Mouse (Mus musculus) forebrain, postnatal 0 days (tissue): Measurements from ENCODE around the gene Hexdc. TPM values are rescaled to one million over a fixed set of nuclear protein-coding genes. Genes with fewer than 3 reads are reported as not detected.

Experiments used
- ATAC-seq: fragments of 200-750 bp; cut with Nextera tagmentation; 2 replicates; pipeline ENCODE4 v1.8.0; 2017; ENCODE audit warnings: mild to moderate bottlenecking, moderate library complexity
- DNase-seq: peaks from one replicate; pipeline ENCODE4 v3.0.0-alpha.2; 2015
- H3K27ac ChIP-seq: fragments of 300-500 bp; sonication (generic); 2 replicates; pipeline ENCODE4 v1.5.1; 2014; ENCODE audit warnings: low read depth, mild to moderate bottlenecking, antibody characterized with exemption, low read length, moderate library complexity, mixed read lengths
- H3K27me3 ChIP-seq: fragments of 300-500 bp; sonication (generic); 2 replicates; pipeline ENCODE4 v1.6.1; 2014; ENCODE audit warnings: mild to moderate bottlenecking, low read length, mixed read lengths; ENCODE audit not compliant: insufficient read depth
- H3K36me3 ChIP-seq: fragments of 300-500 bp; sonication (generic); 2 replicates; pipeline ENCODE4 v1.6.1; 2014; ENCODE audit warnings: mild to moderate bottlenecking, moderate library complexity; ENCODE audit not compliant: insufficient read depth
- H3K4me1 ChIP-seq: fragments of 300-500 bp; sonication (generic); 2 replicates; pipeline ENCODE4 v1.6.1; 2014; ENCODE audit warnings: antibody characterized with exemption; ENCODE audit not compliant: insufficient read depth
- H3K4me2 ChIP-seq: fragments of 300-500 bp; sonication (generic); 2 replicates; pipeline ENCODE4 v1.6.1; 2014; ENCODE audit warnings: low read depth, mild to moderate bottlenecking, moderate library complexity
- H3K4me3 ChIP-seq: fragments of 300-500 bp; sonication (generic); 2 replicates; pipeline ENCODE4 v1.5.1; 2014; ENCODE audit warnings: low read depth, low read length, mixed read lengths
- H3K9ac ChIP-seq: fragments of 300-500 bp; sonication (generic); 2 replicates; pipeline ENCODE4 v1.6.1; 2014; ENCODE audit warnings: mild to moderate bottlenecking
- H3K9me3 ChIP-seq: fragments of 300-500 bp; sonication (generic); 2 replicates; pipeline ENCODE4 v1.6.1; 2016; ENCODE audit warnings: low read length
- CTCF ChIP-seq: sonication (generic); IDR thresholded peaks from 2 replicates; pipeline ENCODE4 v1.5.1; 2016; ENCODE audit warnings: antibody characterized with exemption, control low read depth, low read depth
- WGBS: fragments of 180-500 bp; shearing (Covaris S2); extraction: QIAGEN DNeasy Blood & Tissue Kit; methylation state at CpG from one replicate; pipeline ENCODE4 v1.1.7; 2014; 5-methylcytosine and 5-hydroxymethylcytosine counted together
- polyA plus RNA-seq: library from polyadenylated mRNA; unstranded; fragments of >200 nt; fragmentation: Nextera tagmentation; extraction: Ambion mirVana; gene quantifications from 2 replicates; pipeline ENCODE4 v1.2.1, GENCODE M21; 2015
- total RNA-seq: library from RNA; depleted of rRNA; stranded (reverse); fragments of >200 nt; gene quantifications from 2 replicates; pipeline ENCODE4 v1.2.3, GENCODE M21; 2014

The Hexdc gene
- total and polyA plus RNA-seq, 2 experiments from 2014 or later, result 24.1 to 77.0 TPM

- 91% methylated on average over 6 of the region's 6 CpGs for WGBS
These were observed 3.5 kb upstream of the Hexdc start for GRCm38 (mm10) chr11:121200781-121201180.

GRCm38 (mm10) chr11:121201436-121202198 is 2.6 kb upstream of the Hexdc start:
- TF ChIP-seq CTCF, result peak; percentile 67
- H3K27me3 ChIP-seq, result no peaks in the 10 kb centered on the region
- no peaks in the 10 kb centered on the region for H3K9me3 ChIP-seq
- DNase-seq (peak; percentile 50), ATAC-seq (no peak)
- WGBS, result 52% methylated on average over 11 of the region's 11 CpGs
- H3K27ac ChIP-seq, result no peak overlapping the region
- no peaks in the 10 kb centered on the region for H3K36me3 ChIP-seq
- H3K9ac ChIP-seq, result no peak overlapping the region
- H3K4me2 ChIP-seq, result no peak overlapping the region
- no peak overlapping the region for H3K4me3 ChIP-seq
- no peaks in the 10 kb centered on the region for H3K4me1 ChIP-seq

More at GRCm38 (mm10) chr11:121200781-121201180, 3.5 kb upstream of the Hexdc start:
- H3K4me1 ChIP-seq, result no peaks in the 10 kb centered on the region
- no peak overlapping the region for H3K4me2 ChIP-seq
- peaks cover 4% of the 10 kb centered on the region; the same call in 1 of the 2 replicates for H3K36me3 ChIP-seq
- no peak for TF ChIP-seq CTCF
- ATAC-seq, result no peak
- no peaks in the 10 kb centered on the region for H3K9me3 ChIP-seq
- H3K27ac ChIP-seq, result no peak overlapping the region
- no peak overlapping the region for H3K4me3 ChIP-seq
- DNase-seq, result no peak
- H3K9ac ChIP-seq, result no peak overlapping the region
- no peaks in the 10 kb centered on the region for H3K27me3 ChIP-seq

- DNase-seq, result no peak
- Histone ChIP-seq H3K9ac (peak overlapping the region; percentile 78), H3K9me3 (no peaks in the 10 kb centered on the region), H3K4me3 (peak overlapping the region; percentile 61), H3K4me2 (peak overlapping the region; percentile 71), H3K27me3 (no peaks in the 10 kb centered on the region), H3K27ac (peak overlapping the region; percentile 81), H3K36me3 (0 out of 2 replicates have a peak, but pooled peaks cover 3% of the 10 kb centered on the region), H3K4me1 (no peaks in the 10 kb centered on the region)
- ATAC-seq, result no peak
- no peak for TF ChIP-seq CTCF
- WGBS, result 2% methylated on average over 5 of the region's 5 CpGs
These were observed 423 bp upstream of the Hexdc start for GRCm38 (mm10) chr11:121203859-121204160.

GRCm38 (mm10) chr11:121216831-121217230 is 12.6 kb downstream of the Hexdc start:
- no peaks in the 10 kb centered on the region for H3K4me1 ChIP-seq
- WGBS, result 90% methylated on average over 3 of the region's 3 CpGs
- H3K27me3 ChIP-seq, result no peaks in the 10 kb centered on the region
- H3K27ac ChIP-seq, result no peak overlapping the region
- no peak for DNase-seq
- TF ChIP-seq CTCF, result no peak
- H3K4me2 ChIP-seq, result no peak overlapping the region
- no peak overlapping the region for H3K4me3 ChIP-seq
- H3K36me3 ChIP-seq, result peaks cover 53% of the 10 kb centered on the region
- no peak for ATAC-seq
- H3K9me3 ChIP-seq, result no peaks in the 10 kb centered on the region
- H3K9ac ChIP-seq, result no peak overlapping the region

- TF ChIP-seq CTCF, result no peak
- Histone ChIP-seq H3K27ac (no peak overlapping the region), H3K4me1 (no peaks in the 10 kb centered on the region), H3K4me3 (no peak overlapping the region), H3K9ac (no peak overlapping the region), H3K4me2 (no peak overlapping the region), H3K9me3 (no peaks in the 10 kb centered on the region), H3K36me3 (peaks cover 72% of the 10 kb centered on the region), H3K27me3 (no peaks in the 10 kb centered on the region)
- WGBS, result 92% methylated on average over 11 of the region's 11 CpGs
- no peak for ATAC-seq
- no peak for DNase-seq
These were observed 15.5 kb downstream of the Hexdc start for GRCm38 (mm10) chr11:121219776-121220175.

GRCm38 (mm10) chr11:121220771-121221170 is 16.5 kb downstream of the Hexdc start:
- DNase-seq (no peak), ATAC-seq (no peak)
- Histone ChIP-seq H3K4me3 (no peak overlapping the region), H3K9ac (no peak overlapping the region), H3K9me3 (no peaks in the 10 kb centered on the region), H3K27me3 (no peaks in the 10 kb centered on the region), H3K36me3 (peaks cover 81% of the 10 kb centered on the region), H3K27ac (no peak overlapping the region), H3K4me1 (no peaks in the 10 kb centered on the region), H3K4me2 (no peak overlapping the region)
- WGBS, result 90% methylated on average over 5 of the region's 5 CpGs
- no peak for TF ChIP-seq CTCF

GRCm38 (mm10) chr11:121221321-121222010 is 17.2 kb downstream of the Hexdc start:
- WGBS, result 92% methylated on average over 6 of the region's 6 CpGs
- ATAC-seq, result no peak
- no peak for TF ChIP-seq CTCF
- no peaks in the 10 kb centered on the region for H3K27me3 ChIP-seq
- H3K36me3 ChIP-seq, result peaks cover 83% of the 10 kb centered on the region
- H3K9ac ChIP-seq, result no peak overlapping the region
- H3K4me1 ChIP-seq, result no peaks in the 10 kb centered on the region
- H3K4me2 ChIP-seq, result no peak overlapping the region
- DNase-seq, result no peak
- H3K9me3 ChIP-seq, result no peaks in the 10 kb centered on the region
- no peak overlapping the region for H3K27ac ChIP-seq
- no peak overlapping the region for H3K4me3 ChIP-seq
